Mouse (Mus musculus): ENCODE results near the gene Fnbp1l. TPM values are rescaled to one million over a fixed set of nuclear protein-coding genes. Genes with fewer than 3 reads are reported as not detected.

Gene Fnbp1l
- 15.4 TPM for polyA plus RNA-seq (2015; fragmentation: Illumina TruSeq; extraction: RNeasy Lipid Tissue Mini Kit (QIAGEN cat#74804); ENCODE audit: insufficient read depth, low replicate concordance)

DNA sequence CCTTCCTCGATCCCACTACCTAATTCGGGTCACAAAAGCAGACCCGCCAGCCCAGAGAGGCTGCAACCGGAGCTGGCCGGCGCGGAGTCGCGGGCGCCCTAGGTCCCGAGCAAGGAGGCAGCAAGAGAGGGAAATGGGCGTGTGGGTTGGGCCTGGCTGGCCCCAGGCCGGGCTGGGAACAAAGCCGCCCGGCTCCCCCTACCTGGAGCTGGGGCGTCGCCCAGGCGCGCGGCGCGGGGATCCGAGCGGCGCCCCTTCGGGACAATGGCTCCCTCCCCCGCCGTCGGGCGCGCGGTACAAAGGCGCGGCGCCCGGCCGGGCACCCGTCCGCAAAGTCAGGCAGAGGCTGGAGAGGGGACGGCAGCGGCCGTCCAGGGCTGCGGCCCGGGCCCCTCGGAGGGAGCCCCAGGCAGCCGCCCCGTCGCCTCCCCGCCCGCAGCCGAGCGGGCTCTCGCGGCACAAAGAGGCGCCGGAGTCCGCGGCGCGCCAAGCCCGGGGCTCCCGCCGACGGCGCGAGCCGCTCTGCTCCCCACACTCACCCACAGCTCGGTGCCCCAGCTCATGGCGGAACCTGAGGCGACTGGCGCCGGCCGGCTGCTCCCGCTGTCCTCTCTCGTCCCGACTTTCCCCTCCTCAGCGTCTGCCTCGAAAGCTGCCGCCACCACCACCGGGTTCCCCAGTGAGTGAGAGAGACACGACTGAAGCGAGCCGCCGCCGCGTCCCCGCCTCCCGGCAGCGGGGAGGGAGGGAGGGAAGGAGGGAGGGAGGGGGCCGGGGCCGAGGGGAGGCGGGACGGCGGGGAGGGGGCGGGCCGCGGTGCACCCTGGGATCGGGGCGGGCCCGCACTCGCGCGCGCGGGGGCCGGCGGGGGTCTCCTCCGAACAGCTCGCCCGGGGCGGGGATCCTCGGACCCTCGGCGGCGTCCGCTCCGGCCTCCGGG lies at the start of gene Fnbp1l:
TSS of gene Fnbp1l (minus strand) at position 725 of the 940 bp plus-strand sequence.

Other genes with a start within 250 kb of the Fnbp1l start
- 4.1 TPM for gene Pde5a, start 109.2 kb upstream of the Fnbp1l start, polyA plus RNA-seq (2015; fragmentation: Illumina TruSeq; extraction: RNeasy Lipid Tissue Mini Kit (QIAGEN cat#74804); ENCODE audit: insufficient read depth, low replicate concordance)